Mouse (Mus musculus): Measurements from ENCODE around the gene Tmbim1. TPM values are rescaled to one million over a fixed set of nuclear protein-coding genes. Genes with fewer than 3 reads are reported as not detected.

Tmbim1 gene
- total and polyA plus RNA-seq, 3 experiments, result 26.6 to 35.1 (median 32.4) TPM

DNA sequence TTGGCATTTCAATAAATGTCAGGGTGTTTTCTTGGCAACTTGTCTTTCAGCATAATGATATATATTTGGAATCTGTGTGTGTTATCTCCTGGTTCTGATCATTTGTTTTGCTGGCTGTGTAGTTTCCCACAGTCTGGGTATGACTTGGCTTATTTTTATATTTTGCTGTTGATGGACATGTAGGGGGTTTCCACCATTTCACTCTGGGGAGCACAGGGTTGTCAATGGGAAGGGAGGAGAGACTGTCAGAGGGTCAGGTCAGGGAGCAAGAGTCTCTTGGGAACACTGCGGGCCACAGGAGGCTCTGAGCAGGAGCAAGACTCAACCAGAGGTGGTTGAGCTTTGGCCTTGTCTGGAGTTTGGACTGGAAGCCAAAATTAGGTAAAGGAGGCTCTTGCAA, 36.9 kb upstream of the Tmbim1 start:
- peak; percentile 80 for DNase-seq (ENCODE audit: extremely low read depth)

DNA sequence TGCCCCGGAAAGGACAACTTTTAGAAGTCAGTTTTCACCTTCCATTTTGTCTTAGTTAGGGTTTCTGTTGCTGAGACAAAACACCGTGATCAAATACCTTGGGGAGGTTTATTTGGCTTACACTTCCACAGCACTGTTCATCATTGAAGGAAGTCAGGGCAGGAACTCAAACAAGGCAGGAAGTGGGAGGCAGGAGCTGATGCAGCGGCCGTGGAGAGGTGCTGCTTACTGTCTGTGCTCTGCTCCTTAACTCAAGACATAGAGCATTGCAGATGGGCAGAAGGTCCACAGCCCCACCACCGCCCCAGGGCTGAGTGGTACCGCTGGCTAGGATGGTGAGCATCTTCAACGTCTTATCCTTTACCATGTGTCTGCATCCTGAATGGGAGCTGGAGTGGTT, 36.5 kb upstream of the Tmbim1 start:
- dilution Hi-C loops (cut with MboI; ENCODE audit: extremely low pct_ligation_motif_present, extremely low pct_unique_long_range_greater_than_20kb, low sequenced_read_pairs) (no loop called here), in situ Hi-C loops (cut with MboI; ENCODE audit: low pct_ligation_motif_present, low pct_unique_long_range_greater_than_20kb, low sequenced_read_pairs) (no loop called here)
- no peak for DNase-seq (ENCODE audit: extremely low read depth)
- peaks cover 18% of the 10 kb centered on the region for H3K9me3 ChIP-seq (replicated peaks; ENCODE audit: low read length)
- peaks cover 23 to 61% of the 10 kb centered on the region in 2 experiments for H3K36me3 ChIP-seq (replicated peaks in 1 of 2; ENCODE audit: control insufficient read depth in 1 of 2, insufficient read depth in 1 of 2, low read length in 1 of 2)
- H3K4me1 ChIP-seq (ENCODE audit: control insufficient read depth in 1 of 2, insufficient read depth in 2 of 2), result peaks cover 63 to 89% of the 10 kb centered on the region in 2 experiments
- H3K27me3 ChIP-seq (replicated peaks), result no peaks in the 10 kb centered on the region
- TF ChIP-seq SMC3 (IDR thresholded peaks at IDR 0.05; ENCODE audit: low read depth, low read length) (no peak), ELF1 (IDR thresholded peaks at IDR 0.05; ENCODE audit: low read depth, low read length) (peak; percentile 24; the same call in 1 of the 2 replicates), UBTF (IDR thresholded peaks at IDR 0.05; ENCODE audit: low read depth, low read length) (peak; percentile 39; the same call in 1 of the 2 replicates)
- peak overlapping the region; percentile 2; the same call in 1 of the 2 replicates for H3K9ac ChIP-seq (ENCODE audit: insufficient read depth, low read depth)
- H3K4me3 ChIP-seq (replicated peaks in 1 of 3; ENCODE audit: low read depth in 2 of 3, low read length in 2 of 3, poor library complexity in 1 of 3), result peak overlapping the region in 2 of 3 experiments; percentile 24 to 33
- peaks cover 59% of the 10 kb centered on the region for H3K79me2 ChIP-seq (replicated peaks; ENCODE audit: control insufficient read depth, extremely low read depth, insufficient read depth, poor library complexity, severe bottlenecking)
- peak overlapping the region; percentile 80; the same call in 1 of the 2 replicates for H3K4me2 ChIP-seq (ENCODE audit: insufficient read depth, low read depth, poor library complexity, severe bottlenecking)
- H3K27ac ChIP-seq (ENCODE audit: insufficient read depth, low read depth), result peak overlapping the region; percentile 100

More for the DNA sequence above, 36.9 kb upstream of the Tmbim1 start:
- dilution Hi-C loops (cut with MboI; ENCODE audit: extremely low pct_ligation_motif_present, extremely low pct_unique_long_range_greater_than_20kb, low sequenced_read_pairs), result no loop called here
- TF ChIP-seq ZMIZ1 (IDR thresholded peaks at IDR 0.05; ENCODE audit: low read depth, low read length) (peak; percentile 48; the same call in 1 of the 2 replicates), USF2 (conservative IDR thresholded peaks at IDR 0.05; ENCODE audit: low read depth, low read length) (no peak), TCF12 (IDR thresholded peaks at IDR 0.05; ENCODE audit: low read depth, low read length) (peak; percentile 96), E2F4 (IDR thresholded peaks at IDR 0.05; ENCODE audit: insufficient replicate concordance, low read depth, low read length) (no peak), MAZ (IDR thresholded peaks at IDR 0.05; ENCODE audit: low read depth, low read length) (peak; percentile 81; the same call in 1 of the 2 replicates), TBP (conservative IDR thresholded peaks at IDR 0.05; ENCODE audit: low read depth, low read length) (no peak), SIN3A (IDR thresholded peaks at IDR 0.05; ENCODE audit: low read length) (peak; percentile 83), BHLHE40 (IDR thresholded peaks at IDR 0.05; ENCODE audit: low read depth, low read length) (peak; percentile 79), CHD2 (IDR thresholded peaks at IDR 0.05; ENCODE audit: low read length) (peak; percentile 81), MAX (IDR thresholded peaks at IDR 0.05; ENCODE audit: low read length) (peak; percentile 73), KAT2A (IDR thresholded peaks at IDR 0.05; ENCODE audit: insufficient replicate concordance, low read length) (peak; percentile 84; the same call in 1 of the 2 replicates), MXI1 (IDR thresholded peaks at IDR 0.05; ENCODE audit: low read depth, low read length) (0 out of 2 replicates have a peak, but pooled peaks have one; percentile 51), NRF1 (IDR thresholded peaks at IDR 0.05; ENCODE audit: low read depth, low read length) (0 out of 2 replicates have a peak, but pooled peaks have one; percentile 39), SMC3 (IDR thresholded peaks at IDR 0.05; ENCODE audit: low read depth, low read length) (peak; percentile 20; the same call in 1 of the 2 replicates), MEF2A (IDR thresholded peaks at IDR 0.05; ENCODE audit: borderline replicate concordance, low read depth, low read length) (peak; percentile 95), CTCF (conservative IDR thresholded peaks at IDR 0.05 in 1 of 2, IDR thresholded peaks at IDR 0.05 in 1 of 2; ENCODE audit: low read depth in 2 of 2, low read length in 2 of 2) (no peak), HCFC1 (IDR thresholded peaks at IDR 0.05; ENCODE audit: low read depth, low read length) (no peak), MAFK (IDR thresholded peaks at IDR 0.05; ENCODE audit: insufficient replicate concordance, low read length) (peak; percentile 85), JUN (IDR thresholded peaks at IDR 0.05; ENCODE audit: insufficient read depth, low read depth, low read length) (peak; percentile 79), JUND (conservative IDR thresholded peaks at IDR 0.05; ENCODE audit: low read depth, low read length) (peak; percentile 81), RCOR1 (conservative IDR thresholded peaks at IDR 0.05; ENCODE audit: low read depth, low read length) (no peak; the same call in 1 of the 2 replicates), ZNF384 (IDR thresholded peaks at IDR 0.05; ENCODE audit: low read depth, low read length) (no peak), PAX5 (IDR thresholded peaks at IDR 0.05; ENCODE audit: low read length) (no peak), POLR2AphosphoS2 (IDR thresholded peaks at IDR 0.05; ENCODE audit: low read depth, low read length) (no peak; the same call in 1 of the 2 replicates), MYC (IDR thresholded peaks at IDR 0.05; ENCODE audit: low read depth, low read length) (0 out of 2 replicates have a peak, but pooled peaks have one; percentile 61), ELF1 (IDR thresholded peaks at IDR 0.05; ENCODE audit: low read depth, low read length) (0 out of 2 replicates have a peak, but pooled peaks have one; percentile 27), USF1 (IDR thresholded peaks at IDR 0.05; ENCODE audit: low read depth, low read length) (no peak), ZC3H11A (IDR thresholded peaks at IDR 0.05; ENCODE audit: low read depth, low read length) (no peak), ETS1 (conservative IDR thresholded peaks at IDR 0.05; ENCODE audit: low read depth, low read length) (peak; percentile 90), NELFE (IDR thresholded peaks at IDR 0.05; ENCODE audit: low read depth, low read length) (peak; percentile 51; the same call in 1 of the 2 replicates), GABPA (IDR thresholded peaks at IDR 0.05; ENCODE audit: insufficient replicate concordance, low read depth, low read length) (no peak), ZKSCAN1 (IDR thresholded peaks at IDR 0.05; ENCODE audit: borderline replicate concordance, low read depth, low read length) (no peak), EP300 (IDR thresholded peaks at IDR 0.05; ENCODE audit: low read length) (peak; percentile 94), RAD21 (IDR thresholded peaks at IDR 0.05; ENCODE audit: low read depth, low read length) (no peak; the same call in none of the 2 replicates), CHD1 (IDR thresholded peaks at IDR 0.05; ENCODE audit: low read depth, low read length) (no peak; the same call in 1 of the 2 replicates), UBTF (IDR thresholded peaks at IDR 0.05; ENCODE audit: low read depth, low read length) (no peak), POLR2A (IDR thresholded peaks at IDR 0.05; ENCODE audit: low read depth, low read length) (peak; percentile 40), IRF4 (IDR thresholded peaks at IDR 0.05; ENCODE audit: low read depth, low read length) (peak; percentile 96)
- Histone ChIP-seq H3K36me3 (replicated peaks in 1 of 2; ENCODE audit: control insufficient read depth in 1 of 2, insufficient read depth in 1 of 2, low read length in 1 of 2) (peaks cover 27 to 61% of the 10 kb centered on the region in 2 experiments), H3K9ac (ENCODE audit: insufficient read depth, low read depth) (peak overlapping the region; percentile 34), H3K27me3 (replicated peaks) (no peaks in the 10 kb centered on the region), H3K4me3 (replicated peaks in 1 of 3; ENCODE audit: low read depth in 2 of 3, low read length in 2 of 3, poor library complexity in 1 of 3) (peak overlapping the region in 2 of 3 experiments; percentile 24 to 33), H3K4me2 (ENCODE audit: insufficient read depth, low read depth, poor library complexity, severe bottlenecking) (peak overlapping the region; percentile 80), H3K27ac (ENCODE audit: insufficient read depth, low read depth) (peak overlapping the region; percentile 100), H3K9me3 (replicated peaks; ENCODE audit: low read length) (peaks cover 18% of the 10 kb centered on the region), H3K79me2 (replicated peaks; ENCODE audit: control insufficient read depth, extremely low read depth, insufficient read depth, poor library complexity, severe bottlenecking) (peaks cover 59% of the 10 kb centered on the region), H3K4me1 (ENCODE audit: control insufficient read depth in 1 of 2, insufficient read depth in 2 of 2) (peaks cover 62 to 89% of the 10 kb centered on the region in 2 experiments)
- in situ Hi-C loops (cut with MboI; ENCODE audit: low pct_ligation_motif_present, low pct_unique_long_range_greater_than_20kb, low sequenced_read_pairs), result no loop called here
